Mouse (Mus musculus): ENCODE measurements at regions not wholly inside any gene's neighbourhood (a gene's known extent, or its start where the extent isn't known, plus 50 kb on each side); places are given as distances from the start of the nearest gene placed in this dataset.

DNA sequence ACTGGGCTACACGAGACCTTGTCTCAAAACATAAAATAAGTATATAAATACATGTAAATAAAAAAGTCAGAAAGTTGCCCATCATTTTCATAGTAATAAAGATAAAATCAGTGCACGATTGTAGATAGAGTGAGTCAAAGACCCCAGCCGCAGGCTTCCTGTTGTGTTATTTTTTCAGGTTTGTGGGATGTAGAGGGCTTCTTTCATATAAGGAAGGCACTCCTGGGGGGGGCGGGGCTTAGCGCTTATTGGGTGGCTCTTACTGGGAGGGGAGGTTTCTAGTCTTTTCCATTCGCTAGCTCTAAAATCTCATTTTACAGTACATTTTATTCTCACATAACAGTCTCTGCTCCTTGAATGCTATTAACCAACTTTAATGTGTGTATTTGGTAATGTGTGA, 198.8 kb upstream of the Cxcr4 start:
- H3K27me3 ChIP-seq, result no peaks in the 10 kb centered on the region
- H3K4me1 ChIP-seq, result no peaks in the 10 kb centered on the region
- no peak for ATAC-seq (replicated peaks)
- H3K9me3 ChIP-seq, result no peaks in the 10 kb centered on the region
- H3K4me2 ChIP-seq (replicated peaks), result no peak overlapping the region
- no peak overlapping the region for H3K4me3 ChIP-seq
- H3K9ac ChIP-seq (replicated peaks), result no peak overlapping the region
- H3K27ac ChIP-seq (replicated peaks), result no peak overlapping the region
- no peaks in the 10 kb centered on the region for H3K36me3 ChIP-seq
- WGBS, result 94% methylated on average over 6 of the region's 6 CpGs

DNA sequence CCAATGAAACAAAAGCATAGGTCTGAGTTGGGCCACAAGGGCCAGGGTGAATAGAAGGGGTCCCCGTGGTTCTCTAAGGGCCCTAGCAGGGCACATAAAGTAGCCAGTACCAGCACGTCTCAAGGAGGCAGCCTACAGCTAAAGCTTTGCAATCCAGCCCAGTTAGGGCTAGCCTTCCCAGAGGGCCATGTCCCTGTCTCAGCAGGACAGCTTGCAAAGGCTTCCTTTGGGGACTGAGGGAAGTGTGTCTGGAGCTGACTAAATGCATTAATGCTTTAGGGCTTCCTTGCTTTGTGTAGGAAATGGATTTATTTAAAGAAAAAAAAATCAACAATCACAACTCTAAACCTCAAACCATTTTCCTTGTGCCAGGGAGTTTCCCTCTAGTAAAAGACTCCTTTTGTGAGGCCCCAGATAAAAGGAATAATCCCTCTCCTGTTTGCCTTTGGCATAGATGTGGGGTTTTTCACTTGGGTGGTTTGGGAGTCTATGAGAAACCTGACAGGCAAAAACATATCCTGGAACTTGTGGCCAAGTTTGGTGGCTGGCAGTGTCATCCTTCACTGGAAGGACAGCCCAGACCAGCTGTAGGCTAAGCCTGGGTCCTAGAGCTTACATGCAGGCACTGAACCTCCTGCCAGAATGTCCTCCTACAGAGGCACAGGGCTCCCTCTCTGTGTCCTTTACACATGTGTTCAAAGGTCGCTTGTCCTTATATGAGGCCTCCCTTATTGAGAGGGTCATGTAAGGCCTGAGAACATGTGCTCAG, 197.7 kb upstream of the Cxcr4 start:
- Histone ChIP-seq H3K9ac (replicated peaks) (no peak overlapping the region), H3K4me1 (no peaks in the 10 kb centered on the region), H3K36me3 (no peaks in the 10 kb centered on the region), H3K4me3 (no peak overlapping the region), H3K9me3 (no peaks in the 10 kb centered on the region), H3K4me2 (replicated peaks) (no peak overlapping the region), H3K27ac (replicated peaks) (no peak overlapping the region), H3K27me3 (no peaks in the 10 kb centered on the region)
- 47% methylated on average over 3 of the region's 3 CpGs for WGBS
- ATAC-seq (replicated peaks), result no peak

DNA sequence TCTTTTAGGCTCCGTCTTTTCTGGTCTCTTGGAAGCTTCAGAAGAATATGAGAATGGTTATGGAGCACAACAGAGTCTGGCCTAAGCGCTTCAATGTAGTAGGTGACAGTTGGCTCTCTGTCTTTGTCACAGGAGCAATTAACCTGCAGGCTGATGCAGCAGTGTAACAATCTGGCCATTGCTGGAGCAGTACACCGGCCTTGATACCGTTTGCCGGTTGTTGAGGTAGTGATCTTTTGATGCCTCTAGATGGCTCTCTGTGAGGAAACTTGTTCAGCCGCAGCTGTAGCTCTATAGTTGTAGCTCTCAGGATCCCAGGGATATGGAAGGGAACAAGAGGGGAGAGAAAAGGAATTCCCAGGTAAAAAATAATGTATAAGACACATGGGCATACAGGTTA, 196.1 kb upstream of the Cxcr4 start:
- WGBS, result 62% methylated on average over 6 of the region's 6 CpGs
- H3K4me1 ChIP-seq, result no peaks in the 10 kb centered on the region
- H3K27me3 ChIP-seq, result no peaks in the 10 kb centered on the region
- ATAC-seq (replicated peaks), result no peak
- no peaks in the 10 kb centered on the region for H3K9me3 ChIP-seq
- no peak overlapping the region for H3K9ac ChIP-seq (replicated peaks)
- H3K27ac ChIP-seq (replicated peaks), result no peak overlapping the region
- H3K36me3 ChIP-seq, result no peaks in the 10 kb centered on the region
- H3K4me2 ChIP-seq (replicated peaks), result no peak overlapping the region
- no peak overlapping the region for H3K4me3 ChIP-seq

DNA sequence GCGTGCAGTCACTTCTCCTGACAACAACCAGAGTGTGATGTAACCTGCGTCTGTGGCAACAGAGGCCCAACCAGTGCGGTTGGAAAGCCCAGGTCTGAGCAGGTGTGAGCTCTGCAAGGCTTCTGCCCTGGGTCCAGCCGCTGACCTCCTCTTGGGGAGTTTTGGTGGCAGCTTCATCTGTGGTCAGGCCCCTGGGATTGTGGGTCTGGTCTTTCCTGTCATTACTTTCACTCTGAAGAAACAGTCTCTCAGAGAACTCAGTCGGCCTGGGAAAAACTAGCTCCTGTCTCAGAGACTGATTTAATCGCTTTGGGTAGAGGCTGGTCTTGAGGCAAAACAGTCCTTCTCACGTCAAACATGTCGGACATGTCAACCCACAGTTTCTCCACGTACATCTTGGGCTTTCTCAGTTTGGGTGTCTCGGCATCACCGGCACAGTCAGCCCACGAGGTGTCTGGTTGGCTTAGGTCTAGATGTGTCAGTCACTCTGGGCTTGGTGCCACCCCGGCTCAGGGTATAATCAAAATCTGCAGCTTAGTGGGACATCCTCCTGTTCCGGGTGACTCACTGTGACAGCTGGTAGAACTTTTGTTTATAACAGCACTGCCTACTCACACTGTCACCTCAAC, 195.0 kb upstream of the Cxcr4 start:
- Histone ChIP-seq H3K9ac (replicated peaks) (no peak overlapping the region), H3K4me2 (replicated peaks) (no peak overlapping the region), H3K27me3 (no peaks in the 10 kb centered on the region), H3K36me3 (no peaks in the 10 kb centered on the region), H3K9me3 (no peaks in the 10 kb centered on the region), H3K4me3 (no peak overlapping the region), H3K27ac (replicated peaks) (no peak overlapping the region), H3K4me1 (no peaks in the 10 kb centered on the region)
- ATAC-seq (replicated peaks), result no peak
- 85% methylated on average over 14 of the region's 14 CpGs for WGBS

DNA sequence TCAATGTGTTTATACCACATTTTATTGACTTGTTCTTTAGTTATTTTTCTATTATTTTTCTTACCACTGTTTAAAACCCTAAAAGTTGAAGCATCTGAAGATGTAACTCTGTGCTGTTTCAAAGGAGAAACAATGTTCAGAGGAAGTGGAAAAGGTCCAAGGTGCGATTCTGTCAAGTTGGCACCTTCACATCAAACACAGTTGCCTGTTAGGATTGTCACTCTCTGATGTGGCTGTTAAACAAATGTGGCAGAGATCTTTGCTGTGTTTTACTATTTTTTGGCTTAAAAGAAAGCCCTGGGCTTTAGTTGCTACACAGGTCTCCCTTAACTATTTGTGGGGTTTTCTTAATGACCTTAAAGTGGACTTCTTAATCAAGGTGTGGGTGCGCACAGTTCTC, 190.2 kb upstream of the Cxcr4 start:
- 88% methylated on average over 2 of the region's 2 CpGs for WGBS
- H3K27ac ChIP-seq (replicated peaks), result no peak overlapping the region
- no peak overlapping the region for H3K4me3 ChIP-seq
- no peak overlapping the region for H3K9ac ChIP-seq (replicated peaks)
- H3K36me3 ChIP-seq, result no peaks in the 10 kb centered on the region
- no peaks in the 10 kb centered on the region for H3K9me3 ChIP-seq
- H3K4me2 ChIP-seq (replicated peaks), result no peak overlapping the region
- no peaks in the 10 kb centered on the region for H3K27me3 ChIP-seq
- H3K4me1 ChIP-seq, result no peaks in the 10 kb centered on the region
- no peak for ATAC-seq (replicated peaks)

DNA sequence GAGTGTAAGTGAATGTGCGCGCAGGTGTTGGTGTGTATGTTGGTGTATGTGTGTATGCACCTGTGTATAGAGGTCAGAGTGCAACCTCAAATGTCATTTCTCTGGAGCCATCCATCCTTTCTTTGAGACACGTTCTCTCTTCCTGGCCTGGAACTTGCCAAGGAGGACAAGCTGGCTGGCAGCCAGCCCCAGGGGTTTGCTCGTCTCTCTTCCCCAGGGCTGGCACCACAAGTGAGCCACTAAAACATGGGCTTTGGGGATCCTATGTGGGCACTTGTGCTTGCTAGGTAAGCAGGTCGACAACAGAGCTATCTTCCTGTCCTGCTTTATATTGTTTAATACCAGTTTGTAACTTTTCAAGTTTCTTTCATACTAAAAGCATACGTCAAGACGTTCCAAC, 189.8 kb upstream of the Cxcr4 start:
- WGBS, result 79% methylated on average over 7 of the region's 7 CpGs
- H3K36me3 ChIP-seq, result no peaks in the 10 kb centered on the region
- H3K9me3 ChIP-seq, result no peaks in the 10 kb centered on the region

DNA sequence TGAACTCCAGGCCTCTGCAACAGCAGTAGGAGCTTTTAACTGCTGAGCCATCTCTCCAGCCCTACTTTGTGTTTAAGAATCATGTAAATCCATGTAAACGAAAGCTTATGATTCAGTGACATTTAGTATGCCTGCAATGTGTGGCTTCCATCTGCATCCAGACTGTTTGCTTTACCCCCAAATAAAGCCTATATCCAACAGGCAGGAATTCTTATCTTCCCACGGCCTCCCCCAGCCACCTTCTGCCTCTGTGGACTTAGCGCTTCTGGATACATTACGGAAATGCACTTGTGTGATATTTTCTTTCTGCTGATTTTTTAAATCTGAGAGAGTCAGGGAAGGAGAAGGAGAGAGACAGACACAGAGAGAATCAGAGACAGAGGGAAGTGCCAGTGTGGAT, 189.2 kb upstream of the Cxcr4 start:
- Histone ChIP-seq H3K4me3 (no peak overlapping the region), H3K9me3 (no peaks in the 10 kb centered on the region), H3K9ac (replicated peaks) (no peak overlapping the region), H3K4me2 (replicated peaks) (no peak overlapping the region), H3K27ac (replicated peaks) (no peak overlapping the region), H3K4me1 (no peaks in the 10 kb centered on the region), H3K27me3 (no peaks in the 10 kb centered on the region), H3K36me3 (no peaks in the 10 kb centered on the region)
- WGBS, result 88% methylated on average over 4 of the region's 4 CpGs
- ATAC-seq (replicated peaks), result no peak

More for the DNA sequence above, 189.8 kb upstream of the Cxcr4 start:
- Histone ChIP-seq H3K27me3 (no peaks in the 10 kb centered on the region), H3K9ac (replicated peaks) (no peak overlapping the region), H3K4me2 (replicated peaks) (no peak overlapping the region), H3K4me1 (no peaks in the 10 kb centered on the region), H3K27ac (replicated peaks) (no peak overlapping the region), H3K4me3 (no peak overlapping the region)
- ATAC-seq (replicated peaks), result no peak

DNA sequence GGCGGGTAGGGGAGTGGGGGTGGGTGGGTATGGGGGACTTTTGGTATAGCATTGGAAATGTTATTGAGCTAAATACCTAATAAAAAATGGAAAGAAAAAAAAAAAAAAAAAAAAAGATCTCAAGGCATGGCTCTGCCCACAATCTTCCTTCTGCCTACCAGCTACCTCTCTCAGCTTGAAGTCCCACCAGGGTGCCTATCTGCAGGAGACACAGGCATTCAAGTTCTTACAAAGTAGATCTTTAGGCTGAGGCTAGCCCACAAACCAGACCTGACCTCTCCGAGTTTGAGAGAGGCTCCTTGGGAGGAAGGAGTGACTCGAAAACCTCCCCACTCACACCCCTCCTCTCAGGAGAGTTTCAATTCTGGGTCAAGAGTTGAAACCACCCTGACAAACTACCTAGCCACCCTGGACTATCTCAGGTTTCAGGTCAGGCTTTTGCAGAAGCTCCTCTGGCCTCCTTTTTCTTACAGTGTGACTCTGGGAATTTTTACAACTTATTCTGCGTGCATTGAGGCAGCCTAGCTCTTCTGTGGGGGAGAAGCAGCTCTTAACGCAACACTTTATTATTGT, 187.6 kb upstream of the Cxcr4 start:
- Histone ChIP-seq H3K4me1 (no peaks in the 10 kb centered on the region), H3K27ac (replicated peaks) (no peak overlapping the region), H3K27me3 (no peaks in the 10 kb centered on the region), H3K9ac (replicated peaks) (no peak overlapping the region), H3K4me2 (replicated peaks) (no peak overlapping the region), H3K36me3 (no peaks in the 10 kb centered on the region), H3K9me3 (no peaks in the 10 kb centered on the region), H3K4me3 (no peak overlapping the region)
- 90% methylated on average over 5 of the region's 5 CpGs for WGBS
- no peak for ATAC-seq (replicated peaks)

DNA sequence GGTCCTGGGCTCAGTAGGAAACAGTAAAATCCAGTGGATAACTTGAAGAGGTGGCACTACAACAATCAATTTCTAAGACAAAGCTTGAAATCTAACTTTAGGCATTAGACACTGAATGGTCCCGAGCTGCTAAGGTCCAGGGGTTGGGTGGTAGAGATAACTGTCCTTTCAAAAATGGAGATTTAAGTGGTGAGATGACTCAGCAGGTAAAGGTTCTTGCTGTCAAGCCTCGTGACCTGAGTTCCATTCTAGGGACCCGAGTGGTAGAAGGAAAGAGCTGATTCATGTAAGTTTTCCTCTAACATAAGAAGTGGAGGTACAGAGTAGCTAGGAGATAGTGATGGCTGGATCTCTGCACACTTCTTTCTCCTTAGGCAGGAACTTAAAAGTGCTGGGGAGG, 180.3 kb upstream of the Cxcr4 start:
- ATAC-seq (replicated peaks), result no peak
- 90% methylated on average over 3 of the region's 3 CpGs for WGBS
- Histone ChIP-seq H3K4me3 (no peak overlapping the region), H3K9ac (replicated peaks) (no peak overlapping the region), H3K27ac (replicated peaks) (no peak overlapping the region), H3K4me2 (replicated peaks) (no peak overlapping the region), H3K27me3 (no peaks in the 10 kb centered on the region), H3K36me3 (no peaks in the 10 kb centered on the region), H3K4me1 (no peaks in the 10 kb centered on the region), H3K9me3 (no peaks in the 10 kb centered on the region)

DNA sequence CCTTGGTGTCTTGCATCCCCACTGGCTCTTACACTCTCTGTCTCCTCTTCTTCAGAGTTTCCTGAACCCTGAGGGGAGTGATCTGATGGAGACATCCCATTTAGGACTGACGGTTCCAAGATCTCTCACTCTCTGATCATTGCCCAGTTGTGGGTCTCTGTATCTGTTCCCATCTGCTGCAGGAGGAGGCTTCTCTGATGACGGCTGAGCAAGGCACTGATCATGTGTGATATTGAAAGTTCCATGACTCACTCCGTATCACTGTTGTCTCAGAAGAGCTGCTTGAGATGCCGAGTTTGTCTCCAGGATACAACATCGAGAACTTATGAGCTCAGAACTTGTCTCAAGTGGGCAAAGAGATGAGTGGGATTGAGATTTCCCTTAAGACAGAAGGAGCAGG, 178.7 kb upstream of the Cxcr4 start:
- ATAC-seq (replicated peaks), result no peak
- Histone ChIP-seq H3K4me2 (replicated peaks) (no peak overlapping the region), H3K36me3 (no peaks in the 10 kb centered on the region), H3K9me3 (no peaks in the 10 kb centered on the region), H3K27ac (replicated peaks) (no peak overlapping the region), H3K27me3 (no peaks in the 10 kb centered on the region), H3K4me1 (no peaks in the 10 kb centered on the region), H3K4me3 (no peak overlapping the region), H3K9ac (replicated peaks) (no peak overlapping the region)
- 94% methylated on average over 5 of the region's 5 CpGs for WGBS

DNA sequence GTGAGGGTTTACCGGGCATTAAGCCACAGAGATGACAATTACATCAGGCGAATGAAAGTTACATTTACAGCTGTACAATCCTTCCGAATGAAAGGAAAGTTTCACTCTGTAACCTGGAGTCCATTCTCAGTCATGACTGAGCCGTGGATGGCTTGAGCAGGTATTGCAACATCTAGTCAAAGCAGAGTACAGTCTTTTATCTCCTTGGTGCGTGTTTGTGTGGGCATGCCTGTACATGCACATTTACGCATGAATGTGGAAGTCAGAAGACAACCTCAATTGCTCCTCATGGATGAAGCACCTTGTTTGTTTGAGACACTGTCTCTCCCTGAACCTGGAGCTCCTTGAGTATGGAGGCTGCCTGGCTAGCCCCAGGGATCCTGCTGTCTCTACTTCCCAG, 175.9 kb upstream of the Cxcr4 start:
- Histone ChIP-seq H3K4me2 (replicated peaks) (no peak overlapping the region), H3K27me3 (no peaks in the 10 kb centered on the region), H3K4me3 (no peak overlapping the region), H3K9ac (replicated peaks) (no peak overlapping the region), H3K4me1 (no peaks in the 10 kb centered on the region), H3K27ac (replicated peaks) (no peak overlapping the region), H3K9me3 (no peaks in the 10 kb centered on the region), H3K36me3 (no peaks in the 10 kb centered on the region)
- 93% methylated on average over 6 of the region's 6 CpGs for WGBS
- no peak for ATAC-seq (replicated peaks)

DNA sequence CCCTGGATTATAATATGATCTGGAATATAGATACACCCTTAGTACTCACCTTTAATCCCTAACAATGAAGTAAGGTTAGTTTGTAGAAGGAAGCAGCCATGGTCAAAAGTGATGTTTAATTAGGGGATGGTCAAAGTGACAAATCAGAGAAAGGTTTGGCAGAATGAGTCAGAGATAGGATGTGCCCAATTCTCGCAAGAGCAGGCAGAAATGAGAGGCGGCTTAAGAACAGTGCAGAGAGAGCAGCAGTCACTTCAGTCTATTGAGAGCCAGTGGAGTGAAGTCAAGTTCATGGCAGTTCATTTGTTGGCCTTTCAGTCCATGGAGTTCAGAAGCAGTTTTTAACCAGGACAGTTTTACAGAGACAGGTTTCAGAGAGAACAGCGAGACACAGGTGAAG, 175.3 kb upstream of the Cxcr4 start:
- 88% methylated on average over 3 of the region's 3 CpGs for WGBS
- no peak overlapping the region for H3K4me3 ChIP-seq
- H3K9me3 ChIP-seq, result no peaks in the 10 kb centered on the region
- no peak overlapping the region for H3K27ac ChIP-seq (replicated peaks)
- no peaks in the 10 kb centered on the region for H3K4me1 ChIP-seq
- ATAC-seq (replicated peaks), result no peak
- H3K36me3 ChIP-seq, result no peaks in the 10 kb centered on the region
- H3K27me3 ChIP-seq, result no peaks in the 10 kb centered on the region
- no peak overlapping the region for H3K9ac ChIP-seq (replicated peaks)
- no peak overlapping the region for H3K4me2 ChIP-seq (replicated peaks)

DNA sequence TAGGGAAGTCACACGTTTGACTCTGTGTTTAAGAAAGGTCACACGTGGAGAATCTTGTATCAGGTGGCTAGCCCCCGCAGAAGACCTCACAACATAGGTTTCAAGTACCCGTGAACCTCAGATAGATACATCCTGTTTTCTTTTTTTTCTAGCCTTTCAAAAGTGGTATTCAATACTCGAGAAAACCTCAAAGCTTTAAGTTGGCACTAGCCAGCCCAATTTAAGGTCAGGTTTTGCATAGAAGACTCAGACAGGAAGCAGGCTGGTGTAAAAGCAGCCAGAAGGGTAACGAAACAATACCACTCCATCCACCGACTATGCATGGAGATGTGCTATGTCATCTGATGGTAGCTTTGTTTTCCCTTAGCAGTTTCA, 174.8 kb upstream of the Cxcr4 start:
- 85% methylated on average over 7 of the region's 7 CpGs for WGBS
- ATAC-seq (replicated peaks), result no peak

More for the DNA sequence above, 174.8 kb upstream of the Cxcr4 start:
- Histone ChIP-seq H3K27ac (replicated peaks) (no peak overlapping the region), H3K9ac (replicated peaks) (no peak overlapping the region), H3K4me3 (no peak overlapping the region), H3K36me3 (no peaks in the 10 kb centered on the region), H3K9me3 (no peaks in the 10 kb centered on the region), H3K27me3 (no peaks in the 10 kb centered on the region), H3K4me2 (replicated peaks) (no peak overlapping the region), H3K4me1 (no peaks in the 10 kb centered on the region)
